Mouse (Mus musculus) adrenal gland, adult (tissue): ENCODE measurements around the gene Ppp1r15a.
"Not testable (repeated sequence)": the region's sequence is repeated elsewhere in the genome, so short reads cannot be mapped to it uniquely, and the experiment has no call there.

Source experiments
- DNase-seq, 2 experiments: peaks; one replicate each; pipeline ENCODE4 v3.0.0; 2022 to 2023; ENCODE audit warnings: low spot score in 1 of 2; ENCODE audit not compliant: inconsistent age in 2 of 2

Gene Ppp1r15a

GRCm38 (mm10) chr7:45553519-45553918, 27.5 kb upstream of the Ppp1r15a start:
- DNase-seq, result no peak

- no peak for DNase-seq
Measured at GRCm38 (mm10) chr7:45551512-45551883, 25.4 kb upstream of the Ppp1r15a start.

GRCm38 (mm10) chr7:45550821-45551511, 24.9 kb upstream of the Ppp1r15a start:
- DNase-seq, result no peak

GRCm38 (mm10) chr7:45549641-45550436, 23.8 kb upstream of the Ppp1r15a start:
- DNase-seq, result peak in 1 of 2 experiments; percentile 63

- DNase-seq, result no peak
Measured at GRCm38 (mm10) chr7:45544525-45544924, 18.5 kb upstream of the Ppp1r15a start.

- DNase-seq, result no peak
Measured at GRCm38 (mm10) chr7:45540213-45540612, 14.1 kb upstream of the Ppp1r15a start.

GRCm38 (mm10) chr7:45539095-45539494, 13.0 kb upstream of the Ppp1r15a start:
- no peak for DNase-seq

- DNase-seq, result peak; percentile 59 to 87
Measured at GRCm38 (mm10) chr7:45538163-45539041, 12.3 kb upstream of the Ppp1r15a start.

GRCm38 (mm10) chr7:45537602-45538001, 11.5 kb upstream of the Ppp1r15a start:
- no peak for DNase-seq

- no peak for DNase-seq
Measured at GRCm38 (mm10) chr7:45535676-45536075, 9.6 kb upstream of the Ppp1r15a start.

GRCm38 (mm10) chr7:45530643-45531042, 4.6 kb upstream of the Ppp1r15a start:
- DNase-seq, result no peak

- no peak for DNase-seq
Measured at GRCm38 (mm10) chr7:45529461-45529860, 3.4 kb upstream of the Ppp1r15a start.

GRCm38 (mm10) chr7:45527169-45527568, 1.1 kb upstream of the Ppp1r15a start:
- DNase-seq, result not testable (repeated sequence)

- peak in 1 of 2 experiments; percentile 75 for DNase-seq
Measured at GRCm38 (mm10) chr7:45526474-45527120, 529 bp upstream of the Ppp1r15a start.

- peak; percentile 66 to 88 for DNase-seq
Measured at GRCm38 (mm10) chr7:45524841-45525621, 1.0 kb downstream of the Ppp1r15a start.

- peak; percentile 55 to 72 for DNase-seq
Measured at GRCm38 (mm10) chr7:45523678-45524170, 2.3 kb downstream of the Ppp1r15a start.

- peak; percentile 41 to 63 for DNase-seq
Measured at GRCm38 (mm10) chr7:45522957-45523676, 3.0 kb downstream of the Ppp1r15a start.

GRCm38 (mm10) chr7:45522194-45522752, 3.8 kb downstream of the Ppp1r15a start:
- DNase-seq, result no peak

- peak; percentile 90 to 96 for DNase-seq
Measured at GRCm38 (mm10) chr7:45521728-45522184, 4.3 kb downstream of the Ppp1r15a start.
